Mouse (Mus musculus) CH12F3 (cell line): ENCODE results near the gene Olfr231.

Source experiments
- in situ Hi-C: fragments of 300-500 bp; cut with MboI; formaldehyde crosslinking; loops from 2 replicates; pipeline ENCODE4 v1.14.3; 2020; ENCODE audit warnings: low sequenced_read_pairs

The Olfr231 gene

DNA sequence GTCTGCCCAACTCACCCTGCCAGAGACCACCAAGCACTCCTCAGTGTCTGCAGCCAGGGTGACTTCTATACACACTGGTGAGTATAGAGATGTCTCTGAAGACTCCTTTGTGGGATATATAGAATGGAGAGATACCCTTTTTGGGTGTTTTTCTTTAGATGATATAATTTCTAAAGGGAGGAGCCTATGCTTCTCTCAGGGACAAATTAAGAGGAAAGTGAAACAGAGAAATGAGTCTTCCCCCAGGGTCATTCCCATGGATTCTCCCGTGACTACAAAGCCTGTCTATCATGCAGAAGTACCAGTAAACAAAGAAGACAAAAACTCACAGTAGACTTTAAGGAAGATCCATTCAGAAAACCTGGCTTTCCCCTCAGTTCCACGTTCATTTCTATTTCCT lies at the start of gene Olfr231:
Gene Olfr231 (minus strand): TSS at position 101 of the 400 bp plus-strand sequence.
- in situ Hi-C loops: no loop called here

DNA sequence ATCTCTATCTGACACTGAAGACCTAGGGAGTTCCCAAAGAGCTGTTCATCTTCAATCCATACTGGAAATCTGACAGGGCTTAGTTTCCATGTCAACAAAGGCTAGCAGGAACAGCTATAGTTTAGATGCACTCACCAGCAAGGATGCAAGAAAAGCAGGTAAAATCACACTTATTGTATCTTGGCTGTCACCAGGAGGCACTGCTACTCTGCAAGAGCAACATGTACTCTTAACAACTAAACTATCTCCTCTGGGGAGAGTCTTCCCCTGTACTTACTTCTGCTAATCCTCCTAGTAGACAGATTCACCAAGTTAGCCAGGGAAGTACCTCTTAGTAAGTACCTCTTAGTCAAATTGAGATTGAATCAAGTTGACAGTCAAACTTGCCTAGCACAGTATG lies 48.1 kb upstream of the Olfr231 start:
- in situ Hi-C loops: no loop called here

DNA sequence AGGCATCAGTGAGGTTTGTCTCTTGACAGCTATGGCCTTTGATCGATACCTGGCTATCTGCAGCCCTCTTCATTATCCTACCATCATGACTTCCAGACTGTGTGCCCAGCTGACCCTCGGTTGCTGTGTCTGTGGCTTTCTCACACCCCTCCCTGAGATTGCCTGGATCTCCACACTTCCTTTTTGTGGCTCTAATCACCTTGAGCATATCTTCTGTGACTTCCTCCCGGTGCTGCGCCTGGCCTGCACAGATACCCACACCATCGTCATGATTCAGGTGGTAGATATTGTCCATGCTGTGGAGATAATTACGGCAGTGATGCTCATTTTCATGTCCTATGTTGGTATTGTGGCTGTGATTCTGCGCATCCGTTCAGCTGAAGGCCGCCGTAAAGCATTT lies 38.1 kb upstream of the Olfr231 start:
- in situ Hi-C loops: no loop called here

GRCm38 (mm10) chr1:174158512-174158911 lies 37.5 kb upstream of the Olfr231 start:
- in situ Hi-C loops: no loop called here

- in situ Hi-C loops: no loop called here
Observed at GRCm38 (mm10) chr1:174157622-174158021, 36.7 kb upstream of the Olfr231 start.

DNA sequence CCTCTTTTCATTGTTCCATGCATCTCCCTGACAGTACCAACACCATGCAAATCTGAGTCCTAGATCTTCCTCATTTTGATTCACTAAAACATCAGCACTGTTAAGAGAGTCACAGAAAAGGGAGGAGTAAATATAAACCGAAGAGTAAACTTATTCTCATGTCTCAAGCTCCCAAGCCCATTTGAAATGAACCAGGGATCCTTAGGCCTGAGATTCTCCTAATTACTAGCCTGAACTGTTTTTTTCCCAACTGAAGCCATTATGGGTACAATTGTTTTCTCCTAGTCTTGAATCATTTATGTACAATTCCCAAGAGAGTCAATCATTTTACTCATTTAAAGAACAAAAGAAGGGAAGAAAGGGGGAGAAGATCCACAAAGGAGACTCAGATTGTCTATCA lies 34.4 kb upstream of the Olfr231 start, which contains the start of gene Olfr420:
Gene Olfr420 (plus strand): TSS at position 301 of the 400 bp plus-strand sequence.
- in situ Hi-C loops: no loop called here

DNA sequence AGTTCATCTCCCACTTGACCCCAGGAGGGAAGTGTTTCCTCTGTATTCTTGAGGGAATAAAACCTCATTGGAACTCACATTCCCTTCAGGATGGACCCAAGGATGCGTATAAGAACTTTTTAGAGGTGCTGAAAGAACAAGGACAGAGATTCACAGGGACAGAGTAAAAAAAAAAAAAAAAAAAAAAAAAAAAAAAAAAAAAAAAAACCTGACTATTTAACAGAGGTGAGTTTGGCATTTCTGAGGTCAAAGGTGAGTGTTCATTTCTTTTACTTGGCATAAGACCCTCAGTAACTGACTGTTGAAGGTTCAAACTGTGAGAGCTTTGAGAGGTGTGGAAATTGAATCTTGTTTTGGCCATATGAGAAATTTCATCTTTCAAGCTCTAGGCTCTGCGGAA lies 28.3 kb upstream of the Olfr231 start:
- in situ Hi-C loops: no loop called here

DNA sequence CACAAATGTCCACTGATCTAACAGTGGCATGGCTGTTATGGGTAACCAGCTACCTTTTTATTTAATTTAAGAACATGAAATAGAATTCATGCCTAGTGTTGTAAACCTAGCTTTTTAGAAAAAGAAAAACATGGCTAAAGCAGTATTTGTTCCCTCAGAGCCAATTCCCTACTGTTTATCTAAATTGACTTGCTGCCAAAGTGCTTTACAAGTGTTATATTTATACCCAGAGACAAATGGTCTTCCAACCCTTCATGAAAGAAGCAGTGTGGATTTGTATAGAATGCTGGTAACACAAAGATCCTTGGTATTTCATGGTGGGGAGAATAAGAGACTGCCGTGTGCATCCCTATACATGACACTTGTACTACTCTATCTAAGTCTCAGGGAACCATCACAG lies 25.7 kb upstream of the Olfr231 start:
- in situ Hi-C loops: no loop called here

DNA sequence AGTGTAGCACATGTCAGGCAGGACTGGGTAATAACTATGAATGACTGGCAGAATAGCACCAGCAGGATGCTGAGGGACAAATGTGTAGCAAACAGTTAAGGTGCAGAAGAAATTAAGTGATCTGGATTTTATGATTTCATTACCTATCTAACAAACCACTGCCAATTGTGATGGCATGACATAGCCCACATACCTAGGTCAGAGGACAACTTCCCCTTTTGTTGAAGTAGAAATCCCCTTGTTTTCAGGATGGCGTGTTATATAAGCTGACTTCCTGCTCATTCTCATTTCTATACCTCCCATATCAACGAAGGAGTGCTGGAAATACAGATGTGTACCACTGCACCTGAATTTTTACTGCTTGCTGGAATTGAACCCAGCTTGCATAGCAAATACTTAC lies 20.4 kb upstream of the Olfr231 start:
- in situ Hi-C loops: no loop called here

GRCm38 (mm10) chr1:174131999-174132398 lies 11.0 kb upstream of the Olfr231 start:
- in situ Hi-C loops: no loop called here

- in situ Hi-C loops: no loop called here
Observed at GRCm38 (mm10) chr1:174131217-174131616, 10.3 kb upstream of the Olfr231 start, which contains the start of gene Olfr424. Gene Olfr424, plus strand, starts transcription at chr1:174131517.

- in situ Hi-C loops: no loop called here
Observed at GRCm38 (mm10) chr1:174103735-174104134, 17.2 kb downstream of the Olfr231 start.

DNA sequence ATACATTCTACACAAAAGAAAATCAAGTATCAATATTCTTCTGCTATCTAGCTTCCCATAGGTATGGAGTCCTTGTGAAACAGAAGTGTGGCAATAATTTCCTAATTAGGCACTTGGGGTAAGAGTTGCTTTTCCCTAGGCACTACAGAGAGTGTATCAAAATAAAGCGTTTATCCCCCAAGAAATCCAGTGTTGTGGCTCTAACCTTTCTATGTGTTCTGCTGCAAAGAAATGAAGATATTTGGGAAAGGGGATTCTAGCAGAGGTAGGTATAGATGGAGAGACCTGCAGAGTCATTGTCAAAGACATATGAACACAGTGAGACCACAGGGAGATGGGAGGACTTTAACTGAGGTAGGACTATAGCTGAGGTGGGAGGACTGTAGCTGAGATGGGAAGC lies 24.4 kb downstream of the Olfr231 start, which contains the start of gene Olfr427:
Gene Olfr427 (plus strand): TSS at position 301 of the 400 bp plus-strand sequence.
- in situ Hi-C loops: loop anchor here (25.0 kb wide), 2 partner anchors 234 to 634 kb away; no protein-coding TSS in a partner anchor

DNA sequence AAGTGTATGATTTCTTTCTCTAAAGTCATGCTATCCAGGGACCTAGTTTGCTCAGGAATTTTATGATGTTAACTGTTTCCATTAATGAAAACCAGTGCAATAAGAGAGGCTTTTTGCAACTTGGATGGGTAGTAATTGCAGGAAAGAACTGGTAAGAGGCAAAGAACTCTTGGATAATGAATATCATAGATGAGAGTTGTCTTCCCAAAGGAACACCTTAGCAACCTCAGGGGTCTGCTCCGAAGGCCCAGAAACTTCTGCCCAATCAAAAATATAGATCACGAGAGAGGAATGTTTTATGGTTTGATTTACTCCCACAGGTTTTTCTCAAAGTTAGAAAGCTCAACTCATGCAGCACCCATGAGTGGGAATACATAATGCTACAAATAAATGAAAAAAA lies 36.9 kb downstream of the Olfr231 start, which contains the start of gene Olfr429:
Gene Olfr429 (plus strand): TSS at position 301 of the 400 bp plus-strand sequence.
- in situ Hi-C loops: loop anchor here (25.0 kb wide), 2 partner anchors 222 to 622 kb away; no protein-coding TSS in a partner anchor

- in situ Hi-C loops: no loop called here
Observed at GRCm38 (mm10) chr1:174066305-174066704, 54.7 kb downstream of the Olfr231 start, which contains the start of gene Olfr430. Gene Olfr430, plus strand, starts transcription at chr1:174066605.
